Mouse (Mus musculus) gastrocnemius, adult 18-20 months (tissue): ENCODE results near the gene Tescl. TPM values are rescaled to one million over a fixed set of nuclear protein-coding genes. Genes with fewer than 3 reads are reported as not detected.
A peak's percentile ranks its signal among the peaks of the same experiment; 100 is the strongest.

ENCODE experiments used
- DNase-seq: peaks from one replicate; pipeline ENCODE4 v3.0.0; 2021; ENCODE audit warnings: low spot score
- microRNA-seq: library from miRNA; unstranded; fragments of <30 nt; microRNA quantifications from one replicate; pipeline ENCODE4 v1.2.0, GENCODE M21; 2021
- total RNA-seq, 2 experiments: library from RNA; stranded (reverse); gene quantifications; 2 replicates each; pipeline ENCODE4 v1.2.3; 2021

The Tescl gene
- total RNA-seq, 2 experiments from 2014 or later = not detected

DNA sequence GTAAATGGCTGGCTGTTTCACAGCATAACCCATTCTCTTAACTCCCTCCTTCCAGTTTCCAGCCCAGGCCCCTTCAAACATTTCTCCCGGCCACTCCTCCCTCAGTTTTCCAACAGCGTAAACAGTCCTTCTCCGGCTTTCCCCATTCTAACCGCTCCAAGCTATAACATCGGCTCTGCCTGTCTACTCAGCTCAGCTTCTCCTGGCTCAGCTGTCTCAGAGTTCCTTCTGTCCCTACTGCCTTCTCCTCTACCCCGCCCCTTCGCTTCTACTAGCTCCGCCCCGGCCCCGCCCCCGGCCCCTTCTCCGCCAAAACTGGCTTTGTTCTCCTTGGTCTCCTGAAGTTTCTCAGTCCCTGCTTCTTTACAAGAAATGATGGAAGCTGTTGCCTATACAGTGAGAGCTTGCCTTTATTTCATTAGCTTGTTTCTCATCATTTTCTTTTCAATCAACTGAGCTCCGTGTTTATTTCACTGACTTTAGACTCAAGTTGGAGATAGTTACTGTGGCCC lies 32.9 kb downstream of the Tescl start, which contains the start of gene Zfp61:
Gene Zfp61, minus strand, starts transcription at position 462 of the 512 bp plus-strand sequence.
- DNase-seq = peak; percentile 21

DNA sequence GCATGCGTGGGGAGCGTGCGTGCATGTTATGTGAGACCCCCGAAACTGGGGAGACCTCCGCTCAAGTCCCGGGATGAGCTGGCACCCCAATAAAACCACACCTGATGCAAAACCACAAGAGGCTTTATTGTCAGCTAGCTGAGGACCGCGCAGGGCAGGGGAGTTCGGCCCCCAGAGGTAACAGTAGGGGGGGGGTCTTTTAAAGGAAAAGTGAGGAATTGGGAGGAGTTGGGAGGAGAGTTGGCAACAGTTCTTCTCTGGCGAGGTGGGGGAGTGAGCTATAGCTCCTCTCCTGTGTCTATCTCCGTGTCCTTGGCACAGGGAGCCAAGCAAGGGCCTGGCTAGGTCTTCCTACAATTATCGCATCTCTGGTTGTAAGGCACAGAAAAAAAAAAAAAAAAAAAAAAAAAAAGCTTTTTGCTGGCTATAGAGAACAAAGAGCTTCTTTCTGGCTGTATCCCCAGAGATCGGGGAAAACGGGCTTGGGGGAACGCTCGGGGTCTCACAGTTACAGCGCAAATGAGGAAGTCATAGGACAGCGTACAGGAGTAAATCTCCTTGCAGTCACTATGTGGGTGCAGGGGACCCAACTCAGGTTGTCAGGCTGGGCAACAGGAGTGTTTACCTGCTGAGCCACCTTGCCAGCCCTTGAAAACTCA lies 33.8 kb downstream of the Tescl start:
- peak; percentile 14 for DNase-seq

DNA sequence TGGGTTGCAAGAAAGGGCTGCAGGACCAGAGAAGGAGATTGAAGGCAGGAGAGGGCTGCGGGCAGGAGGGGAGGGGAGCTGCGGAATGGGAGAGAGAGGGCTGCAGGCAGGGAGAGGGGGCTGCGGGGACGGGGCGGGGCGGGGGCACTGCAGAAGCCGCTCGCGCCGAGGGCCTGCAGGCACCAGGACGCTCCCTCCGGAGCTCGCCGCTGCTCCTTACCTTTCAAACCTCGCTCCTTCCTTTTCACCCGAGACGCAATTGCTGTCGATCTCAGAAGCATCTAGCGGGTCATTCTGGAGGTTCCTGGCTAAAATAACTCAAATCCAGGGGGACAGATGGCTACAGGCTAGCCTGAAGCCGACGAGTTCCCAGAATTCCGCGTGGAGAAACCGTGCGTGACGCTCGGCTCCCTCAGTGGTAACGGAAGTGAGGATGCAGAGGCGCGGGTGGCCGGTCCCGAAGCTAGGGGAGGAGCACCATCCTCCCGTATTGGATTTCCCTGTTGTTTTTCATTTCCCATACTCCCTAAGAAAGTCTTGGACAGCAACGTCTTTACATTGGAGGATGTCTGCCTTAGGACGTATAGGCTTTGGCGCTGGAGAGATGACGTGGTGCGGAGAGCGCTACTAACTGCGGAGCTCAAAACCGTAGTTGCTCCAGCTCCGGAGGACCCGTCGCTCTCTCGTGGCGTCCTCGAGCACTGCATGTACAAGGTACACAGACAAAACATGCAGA lies 34.6 kb downstream of the Tescl start:
- DNase-seq = peak; percentile 66

DNA sequence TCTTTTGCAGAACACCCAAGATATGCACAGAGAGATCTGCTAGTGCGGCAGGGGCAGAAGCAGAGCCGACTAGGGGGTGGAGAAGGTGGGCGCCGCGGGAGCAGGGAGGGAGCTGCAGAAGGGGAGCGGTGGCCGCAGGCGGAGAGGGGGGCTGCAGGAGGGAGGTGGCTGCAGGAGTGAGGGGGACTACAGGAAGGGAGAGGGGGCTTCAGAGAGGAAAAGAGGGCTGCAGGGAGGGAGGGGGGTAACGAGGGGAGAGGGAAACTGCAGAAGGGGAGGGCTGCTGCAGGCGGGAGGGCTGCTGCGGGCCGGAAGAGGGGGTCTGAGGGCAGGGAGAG lies 35.1 kb downstream of the Tescl start:
- DNase-seq = no peak

DNA sequence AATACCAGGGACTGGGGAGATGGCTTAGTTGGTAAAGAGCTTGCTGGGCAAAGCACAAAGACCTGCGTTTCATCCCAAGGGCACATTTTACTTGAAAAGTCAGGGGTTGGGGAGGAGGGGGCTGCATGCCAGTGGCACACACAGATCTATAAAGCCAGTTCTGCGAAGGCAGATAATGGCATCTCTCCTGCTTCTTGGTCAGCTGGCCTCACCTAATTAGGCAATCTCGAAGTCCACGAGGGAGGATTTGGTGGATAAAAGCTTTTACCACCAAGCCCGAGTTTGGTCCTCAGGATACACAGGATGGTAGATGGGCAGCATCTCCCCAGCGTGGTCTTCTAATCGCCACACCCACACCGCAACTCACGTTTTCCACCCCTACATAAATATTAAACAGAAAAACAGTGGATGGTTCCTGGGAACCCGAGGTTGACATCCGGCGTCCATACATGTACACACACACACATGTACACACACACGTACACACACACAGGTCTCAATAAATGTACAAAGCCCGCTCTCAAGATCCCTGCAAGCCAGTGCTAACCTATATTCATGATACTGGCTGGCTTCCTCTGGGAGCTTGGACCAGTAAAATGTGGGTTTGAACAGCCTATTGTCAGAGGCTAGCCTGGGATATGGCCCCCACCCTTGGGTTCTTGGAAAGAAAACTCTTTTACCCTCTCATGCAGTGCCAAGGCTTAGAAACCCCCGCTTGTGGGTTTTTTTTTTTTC lies 36.2 kb downstream of the Tescl start:
- DNase-seq = no peak

DNA sequence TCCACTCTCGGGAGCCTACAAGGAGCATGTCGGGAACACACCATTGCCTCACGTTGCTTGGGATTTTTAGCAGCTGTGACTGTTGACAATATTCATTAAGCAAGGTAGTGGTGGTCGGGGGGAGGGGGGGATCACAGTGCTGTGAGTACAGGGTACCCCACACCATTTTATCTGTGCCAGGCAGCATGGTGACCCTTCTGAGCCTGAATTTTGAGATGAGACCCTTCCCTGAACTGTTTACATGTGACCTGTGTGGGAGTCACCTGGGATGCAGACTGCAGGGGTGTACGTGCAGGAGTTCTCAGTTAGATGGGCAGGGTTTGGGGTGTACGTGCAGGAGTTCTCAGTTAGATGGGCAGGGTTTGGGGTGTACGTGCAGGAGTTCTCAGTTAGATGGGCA lies 37.4 kb downstream of the Tescl start:
- no peak for DNase-seq

DNA sequence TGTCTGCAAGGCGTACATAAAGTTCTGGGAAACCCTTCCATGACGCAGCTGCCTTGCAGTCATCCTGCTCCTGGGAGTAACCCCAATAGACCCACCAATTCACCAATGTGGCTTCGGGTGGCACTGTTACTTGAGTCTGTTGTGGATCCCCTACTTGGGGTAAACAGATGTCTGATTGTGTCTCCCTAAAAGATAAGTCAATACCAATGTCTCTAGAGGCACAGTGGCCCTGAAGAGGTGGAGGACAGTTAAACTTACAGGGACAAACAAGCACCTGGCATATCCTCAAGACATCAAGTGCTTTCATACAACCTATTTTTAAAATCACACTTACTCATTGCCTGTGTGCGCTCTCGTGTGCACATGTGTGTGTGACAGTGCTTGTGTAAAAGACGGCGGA lies 38.4 kb downstream of the Tescl start:
- DNase-seq = no peak

DNA sequence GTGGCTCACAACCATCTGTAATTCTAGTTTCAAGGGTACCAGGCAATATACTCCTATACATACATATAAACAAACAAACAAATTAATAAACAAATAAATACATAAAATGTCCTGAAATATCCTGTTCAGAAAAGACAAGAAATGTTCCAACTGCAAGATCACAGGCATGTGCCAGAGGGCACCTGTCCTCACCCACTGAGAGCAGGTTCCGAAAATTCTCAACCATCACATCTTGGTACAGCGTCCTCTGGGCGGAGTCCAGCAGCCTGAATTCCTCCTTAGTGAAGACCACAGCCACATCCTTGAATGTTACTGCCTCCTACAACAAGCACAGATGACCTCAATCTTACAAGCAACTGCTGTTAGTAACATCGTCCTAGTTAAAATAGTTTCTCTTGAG lies 39.0 kb downstream of the Tescl start:
- no peak for DNase-seq

DNA sequence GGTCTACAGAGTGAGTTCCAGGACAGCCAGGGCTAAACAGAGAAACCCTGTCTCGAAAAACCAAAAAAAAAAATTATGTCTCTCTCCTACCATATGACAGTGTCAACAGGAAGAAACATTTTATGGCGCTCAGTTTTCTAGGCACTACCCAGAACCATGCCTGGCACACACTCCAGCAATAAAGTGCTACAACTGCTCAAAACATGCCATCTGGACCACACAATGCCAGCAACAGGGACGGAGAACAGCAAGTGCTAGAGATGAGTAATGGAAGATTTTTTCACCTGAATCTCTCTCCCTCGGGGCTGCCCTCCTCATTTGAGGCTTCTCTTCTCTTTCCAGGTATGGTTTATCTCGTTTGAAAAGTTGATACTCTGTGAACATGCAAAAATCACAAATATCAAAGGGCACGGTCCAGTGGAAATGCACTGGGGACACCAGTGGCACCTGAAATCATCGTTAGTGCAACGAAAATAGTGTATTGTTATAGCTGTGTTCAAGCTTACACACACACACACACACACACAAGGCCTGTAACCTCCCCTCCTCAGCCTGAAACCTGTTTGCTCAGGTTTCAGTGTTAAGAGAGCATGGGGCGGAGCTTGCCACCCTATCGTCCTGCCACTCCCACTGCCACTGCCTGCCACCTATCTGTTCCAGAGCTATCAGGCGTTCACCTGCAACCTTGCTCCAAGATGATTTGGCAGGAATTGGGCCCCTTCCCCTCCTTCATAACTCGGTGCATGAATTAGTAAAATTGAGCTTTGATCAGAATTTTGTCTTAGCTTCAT lies 40.5 kb downstream of the Tescl start:
- DNase-seq = no peak

DNA sequence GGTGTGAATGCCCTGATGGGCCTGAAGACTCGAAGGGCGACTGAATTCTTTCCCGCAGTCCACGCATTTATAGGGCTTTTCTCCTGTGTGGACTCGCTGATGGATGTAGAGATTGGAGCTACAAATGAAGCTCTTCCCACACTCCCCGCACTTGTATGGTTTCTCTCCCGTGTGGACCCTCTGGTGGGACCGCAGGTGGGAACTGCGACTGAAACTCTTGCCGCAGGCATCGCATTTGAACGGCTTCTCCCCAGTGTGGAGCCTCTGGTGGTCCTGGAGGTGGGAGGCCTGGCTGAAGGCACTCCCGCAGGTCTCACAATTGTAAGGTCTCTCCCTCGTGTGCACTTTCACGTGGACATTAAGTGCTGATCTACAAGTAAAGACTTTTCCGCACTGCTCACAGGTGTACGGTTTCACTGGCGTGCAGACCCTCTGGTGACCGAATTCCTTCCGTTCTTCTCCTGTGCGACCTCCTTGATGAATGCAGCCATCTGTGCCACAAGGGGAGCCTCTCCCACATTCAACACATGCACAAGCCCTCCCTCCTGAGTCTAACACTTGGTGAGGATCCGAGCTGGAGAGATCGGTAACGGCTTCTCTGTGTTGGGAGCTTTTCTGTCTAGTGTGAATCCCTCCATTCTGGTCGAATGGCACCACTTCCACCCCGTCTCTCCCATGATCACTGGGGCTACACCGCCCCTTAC lies 42.2 kb downstream of the Tescl start:
- no peak for DNase-seq

DNA sequence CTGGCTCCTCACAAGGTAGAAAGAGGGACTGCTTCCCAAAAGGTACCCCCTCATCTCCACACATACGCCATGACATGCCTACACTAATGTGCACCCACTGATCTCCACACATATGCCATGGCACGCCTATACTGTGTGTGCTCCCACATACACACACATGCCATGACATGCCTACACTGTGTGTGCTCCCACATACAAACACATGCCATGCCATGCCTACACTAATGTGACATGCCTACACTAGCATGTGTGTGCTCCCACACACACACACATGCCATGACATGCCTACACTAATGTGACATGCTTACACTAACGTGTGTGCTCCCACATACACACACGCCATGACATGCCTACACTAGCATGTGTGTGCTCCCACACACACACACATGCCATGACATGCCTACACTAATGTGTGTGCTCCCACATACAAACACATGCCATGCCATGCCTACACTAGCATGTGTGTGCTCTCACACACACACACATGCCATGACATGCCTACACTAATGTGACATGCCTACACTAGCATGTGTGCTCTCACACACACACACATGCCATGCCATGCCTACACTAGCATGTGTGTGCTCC lies 43.5 kb downstream of the Tescl start:
- DNase-seq = no peak

DNA sequence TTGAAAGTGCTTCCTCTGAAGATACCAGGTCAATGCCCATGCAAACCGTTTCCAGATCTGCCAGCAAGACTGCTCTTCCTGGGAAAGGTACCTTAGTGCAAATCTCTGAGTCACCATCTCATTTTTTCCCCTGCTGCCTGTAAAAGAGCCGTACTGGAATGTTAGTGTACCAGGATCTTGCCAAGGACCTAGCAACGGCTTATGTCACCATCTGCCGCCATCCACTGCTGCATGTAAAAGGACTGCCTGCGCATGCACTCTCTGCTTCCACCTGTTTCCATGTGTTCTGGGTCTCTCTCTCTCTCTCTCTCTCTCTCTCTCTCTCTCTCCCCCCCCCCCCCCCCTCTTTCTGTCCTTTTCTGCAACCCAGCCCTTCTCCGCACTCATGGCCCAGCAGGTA lies 45.2 kb downstream of the Tescl start:
- DNase-seq = no peak

DNA sequence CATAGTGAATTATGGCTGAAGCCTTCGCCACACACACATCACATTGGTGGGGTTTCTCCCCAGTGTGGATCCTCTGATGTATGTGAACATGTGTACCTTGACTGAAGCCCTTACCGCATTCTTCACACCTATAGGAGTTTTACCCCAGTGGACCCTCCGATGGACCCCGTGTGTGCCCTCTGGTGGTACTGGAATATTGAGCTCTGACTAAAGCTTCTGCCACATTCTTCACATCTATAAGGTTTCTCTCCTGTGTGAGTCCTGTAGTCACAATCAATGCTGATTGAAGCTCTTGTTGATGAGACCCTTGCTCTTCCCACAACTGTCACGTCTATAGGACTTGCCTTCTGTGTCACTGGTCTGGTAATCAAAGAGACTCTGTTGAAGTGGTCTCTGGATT lies 46.1 kb downstream of the Tescl start:
- no peak for DNase-seq

DNA sequence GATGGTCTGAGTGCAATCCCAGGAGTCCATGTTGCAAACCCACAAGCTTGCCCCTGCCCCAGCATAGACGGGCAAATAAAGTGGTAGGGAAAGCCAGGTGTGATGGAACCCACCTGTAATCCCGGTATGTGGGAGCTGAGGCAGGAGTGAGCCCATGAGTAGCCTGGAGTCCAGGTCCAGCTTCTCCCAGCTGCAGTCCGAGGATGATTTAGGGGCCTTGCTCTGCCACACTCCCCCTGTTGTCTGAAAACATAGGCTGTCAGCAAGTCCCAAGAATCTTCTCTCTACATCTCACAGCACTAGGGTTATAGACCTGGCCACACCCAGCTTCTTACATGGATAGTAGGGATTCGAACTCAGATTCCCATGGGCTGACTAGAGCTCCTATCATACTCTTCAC lies 46.8 kb downstream of the Tescl start:
- no peak for DNase-seq

DNA sequence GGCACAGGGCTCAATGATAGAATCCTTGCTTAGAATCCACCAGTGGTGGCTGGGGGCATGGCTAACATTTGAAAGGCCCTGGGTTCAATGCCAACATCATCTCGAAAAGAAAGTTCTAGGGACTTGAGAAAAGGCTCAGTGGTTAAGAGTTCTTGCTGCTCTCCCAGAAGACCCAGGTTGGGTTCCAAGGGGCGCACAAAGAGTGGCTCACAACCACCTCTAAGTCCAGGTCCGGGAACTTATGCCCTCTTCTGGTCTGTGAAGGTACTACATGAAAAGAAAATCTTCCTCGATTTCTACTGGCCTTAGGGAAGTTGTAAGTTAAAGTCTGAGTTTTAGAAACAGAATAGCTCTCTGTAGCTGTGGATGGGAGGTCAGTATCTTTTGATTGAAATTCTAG lies 47.6 kb downstream of the Tescl start:
- DNase-seq = no peak

Small RNA genes lying within 50 kb of the gene (microRNA-seq; reads per million reads assigned to microRNA genes)
- gene Gm27592 = not detected

Other genes starting within 250 kb of the Tescl start
- 1 to 10 TPM; 5.3 to 5.7 TPM for gene Zfp112, start 221.6 kb downstream of the Tescl start, total RNA-seq
- 1 to 10 TPM; 3.5 TPM for gene Zfp235, start 199.8 kb downstream of the Tescl start, total RNA-seq
- under 1 TPM; 0.07 to 0.28 TPM for gene Zfp114, start 158.9 kb downstream of the Tescl start, total RNA-seq
- gene Zfp111, start 122.5 kb downstream of the Tescl start, total RNA-seq = 1 to 10 TPM; 2.3 to 2.4 TPM
- gene Zfp109, start 96.4 kb downstream of the Tescl start, total RNA-seq = 1 to 10 TPM; 2.4 to 2.6 TPM
- gene Zfp108, start 79.1 kb downstream of the Tescl start, total RNA-seq = 1 to 10 TPM; 1.8 to 2.1 TPM
- 1 to 10 TPM; 7.0 TPM for gene Zfp93, start 63.5 kb downstream of the Tescl start, total RNA-seq
- 1 to 10 TPM; 2.2 to 2.6 TPM for gene Zfp61, start 32.7 kb downstream of the Tescl start, total RNA-seq
- 1 to 10 TPM; 1.7 to 2.1 TPM for gene Zfp94, start 17.3 kb downstream of the Tescl start, total RNA-seq
- not detected for gene Lypd5, start 15.3 kb upstream of the Tescl start, total RNA-seq
- gene Kcnn4, start 36.3 kb upstream of the Tescl start, total RNA-seq = under 1 TPM; 0.46 to 0.50 TPM
- 10 to 100 TPM; 10.3 to 11.0 TPM for gene Smg9, start 65.7 kb upstream of the Tescl start, total RNA-seq
- gene Irgc1, start 118.4 kb upstream of the Tescl start, total RNA-seq = not detected
- 1 to 10 TPM in 1 of 2 experiments, under 1 TPM in 1; 0.87 to 1.4 TPM for gene Plaur, start 128.5 kb upstream of the Tescl start, total RNA-seq
- gene Cadm4, start 148.1 kb upstream of the Tescl start, total RNA-seq = 1 to 10 TPM; 2.3 to 3.4 TPM
- gene Zfp428, start 173.1 kb upstream of the Tescl start, total RNA-seq = 1 to 10 TPM; 4.1 to 4.5 TPM
- not detected for gene AC161166.1, start 178.5 kb upstream of the Tescl start, total RNA-seq
- 10 to 100 TPM; 11.5 to 16.2 TPM for gene Irgq, start 196.8 kb upstream of the Tescl start, total RNA-seq
- not detected for gene Pinlyp, start 212.2 kb upstream of the Tescl start, total RNA-seq
- 10 to 100 TPM; 16.5 to 20.1 TPM for gene Xrcc1, start 212.4 kb upstream of the Tescl start, total RNA-seq